8 mouse cellular contexts compared by ENCODE assay signal in the genomic region with DNA sequence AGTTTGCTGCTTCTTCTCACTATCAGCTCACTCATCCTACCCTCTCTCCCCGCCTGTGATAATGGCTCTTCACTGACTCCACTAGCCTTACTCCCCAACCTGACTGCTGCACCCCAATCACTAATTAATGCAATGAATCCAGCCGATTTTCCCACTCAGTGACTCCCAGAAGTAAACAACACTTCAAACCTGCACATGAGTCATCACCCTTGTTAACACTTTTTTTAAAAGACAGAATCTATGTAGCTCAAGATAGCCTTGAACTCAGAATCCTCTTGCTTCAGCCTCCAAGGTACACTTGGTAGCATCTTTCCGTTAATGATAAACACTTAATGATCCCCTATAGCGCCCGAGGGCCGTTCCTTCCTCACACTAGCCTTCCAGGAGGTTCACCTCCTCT. TPM values are rescaled to one million over a fixed set of nuclear protein-coding genes. Genes with fewer than 3 reads are reported as not detected.
DNase-seq lines count a peak whose midpoint lies in the region; ATAC-seq and TF ChIP-seq lines count a peak whose summit lies in the region.

No protein-coding gene starts in this region.

- H3K79me2 ChIP-seq in C2C12 (ENCODE audit: control insufficient read depth, insufficient read depth): no peaks in the 10 kb centered on the region

- H3K27ac ChIP-seq in cerebellum, adult 2 months (ENCODE audit: insufficient read depth, low read length): peak overlapping the region; percentile 69
- H3K27ac ChIP-seq in forebrain, embryonic 14.5 days (ENCODE audit: low read depth, low read length): peak overlapping the region; percentile 70; the same call in 1 of the 2 replicates
- H3K27ac ChIP-seq in liver, postnatal 0 days (ENCODE audit: low read depth): no peak overlapping the region

- H3K4me2 ChIP-seq in forebrain, embryonic 14.5 days (ENCODE audit: low read length): peak overlapping the region; percentile 81
- H3K4me2 ChIP-seq in liver, postnatal 0 days (ENCODE audit: low read depth, low read length): peak overlapping the region; percentile 99

- H3K79me3 ChIP-seq in C2C12 (ENCODE audit: low read depth): no peaks in the 10 kb centered on the region

- no peaks in the 10 kb centered on the region for H3K27me3 ChIP-seq in cerebellum, adult 2 months (ENCODE audit: control insufficient read depth, insufficient read depth, low read length)
- H3K27me3 ChIP-seq in C2C12 (ENCODE audit: control insufficient read depth, insufficient read depth, insufficient read length): peaks cover 15% of the 10 kb centered on the region
- peaks cover 13% of the 10 kb centered on the region for H3K27me3 ChIP-seq in forebrain, embryonic 14.5 days (replicated peaks; ENCODE audit: control insufficient read depth, insufficient read depth, low read length)
- H3K27me3 ChIP-seq in liver, postnatal 0 days (ENCODE audit: insufficient read depth, low read length): peaks cover 36% of the 10 kb centered on the region

- no peaks in the 10 kb centered on the region for H3K9me3 ChIP-seq in forebrain, embryonic 14.5 days (replicated peaks; ENCODE audit: control insufficient read depth, low read length)
- no peaks in the 10 kb centered on the region for H3K9me3 ChIP-seq in liver, postnatal 0 days (ENCODE audit: low read length)

- ATAC-seq in forebrain, embryonic 14.5 days: no peak
- no peak for ATAC-seq in liver, postnatal 0 days

- H3K36me3 ChIP-seq in C2C12 (ENCODE audit: control insufficient read depth, insufficient read depth): no peaks in the 10 kb centered on the region
- peaks cover 4% of the 10 kb centered on the region; the same call in 1 of the 2 replicates for H3K36me3 ChIP-seq in forebrain, embryonic 14.5 days (ENCODE audit: control insufficient read depth, insufficient read depth, low read length)
- no peaks in the 10 kb centered on the region for H3K36me3 ChIP-seq in liver, postnatal 0 days (replicated peaks; ENCODE audit: insufficient read depth, low read length)

- H3K9ac ChIP-seq in forebrain, embryonic 14.5 days (ENCODE audit: low read length): peak overlapping the region; percentile 78
- peak overlapping the region; percentile 75 for H3K9ac ChIP-seq in liver, postnatal 0 days (replicated peaks)

- DNase-seq in cerebellum, adult 2 months: peak in 1 of 2 experiments; percentile 23
- DNase-seq in cerebellum, adult 11 months: no peak
- no peak for DNase-seq in forebrain, embryonic 14.5 days (ENCODE audit: low spot score)
- DNase-seq in liver, postnatal 0 days: no peak
- DNase-seq in frontal cortex, postnatal 25 days (ENCODE audit: low spot score in 2 of 2): no peak
- DNase-seq in adrenal gland, adult (ENCODE audit: inconsistent age in 2 of 2, low spot score in 1 of 2): no peak
- no peak for DNase-seq in thymus, postnatal 4 days

- TF ChIP-seq POLR2A in cerebellum, adult 2 months (IDR thresholded peaks at IDR 0.05; ENCODE audit: borderline replicate concordance, insufficient read depth, low read length): no peak

- H3K4me1 ChIP-seq in cerebellum, adult 2 months (ENCODE audit: control insufficient read depth, insufficient read depth, low read length): peaks cover 15% of the 10 kb centered on the region
- H3K4me1 ChIP-seq in forebrain, embryonic 14.5 days (ENCODE audit: control insufficient read depth, insufficient read depth, low read length): peaks cover 5% of the 10 kb centered on the region
- peaks cover 6% of the 10 kb centered on the region for H3K4me1 ChIP-seq in liver, postnatal 0 days (ENCODE audit: insufficient read depth)

- 3% methylated on average over 6 of the region's 6 CpGs for WGBS in cerebellum, adult 2 months
- 4% methylated on average over 6 of the region's 6 CpGs for WGBS in forebrain, embryonic 14.5 days
- 5% methylated on average over 6 of the region's 6 CpGs for WGBS in liver, postnatal 0 days (ENCODE audit: insufficient replicate concordance)

- H3K4me3 ChIP-seq in cerebellum, adult 2 months (replicated peaks; ENCODE audit: insufficient read depth, low read depth, low read length): peak overlapping the region; percentile 94
- peak overlapping the region; percentile 58 for H3K4me3 ChIP-seq in C2C12 (ENCODE audit: insufficient read depth, poor library complexity, severe bottlenecking)
- H3K4me3 ChIP-seq in forebrain, embryonic 14.5 days (ENCODE audit: low read depth, low read length): peak overlapping the region; percentile 66
- peak overlapping the region; percentile 66 for H3K4me3 ChIP-seq in liver, postnatal 0 days (ENCODE audit: low read depth, low read length)

- no peak for TF ChIP-seq CTCF in cerebellum, adult 2 months (IDR thresholded peaks at IDR 0.05; ENCODE audit: borderline replicate concordance, insufficient read depth, low read depth, low read length)
- TF ChIP-seq CTCF in C2C12 (IDR thresholded peaks at IDR 0.05; ENCODE audit: control insufficient read depth, insufficient read depth, insufficient read length): no peak
- no peak for TF ChIP-seq CTCF in liver, postnatal 0 days (IDR thresholded peaks at IDR 0.05; ENCODE audit: low read depth)

- no peak for TF ChIP-seq EP300 in liver, postnatal 0 days (IDR thresholded peaks at IDR 0.05; ENCODE audit: low read depth)

- peak overlapping the region; percentile 59 for H3ac ChIP-seq in C2C12 (ENCODE audit: control insufficient read depth, insufficient read length, low read depth)

TF ChIP-seq in C2C12, 6 proteins besides CTCF, POLR2A, EP300 and RAD21:
- TF ChIP-seq USF1 (IDR thresholded peaks at IDR 0.05; ENCODE audit: low read depth) (no peak), MYOG (IDR thresholded peaks at IDR 0.05; ENCODE audit: control insufficient read depth, extremely low read depth, insufficient read length) (no peak), CEBPB (IDR thresholded peaks at IDR 0.05; ENCODE audit: low read depth) (no peak), MAX (IDR thresholded peaks at IDR 0.05) (no peak), MYOD1 (IDR thresholded peaks at IDR 0.05; ENCODE audit: control insufficient read depth, insufficient read length, low read depth) (no peak), FOSL1 (IDR thresholded peaks at IDR 0.05; ENCODE audit: insufficient read depth, low read length, poor library complexity, severe bottlenecking) (no peak)

RNA-seq across cellular contexts. Expression of a gene that starts 0.8 kb away (rescaled TPM):
- 160 and 183 TPM in 2 replicates for polyA plus RNA-seq in cerebellum, adult 2 months (2012; rRNA removed)
- polyA plus RNA-seq in C2C12 (2012; fragmentation: generic; extraction: Trizol): 5.8 TPM
- 10.1 and 11.6 TPM in 2 replicates for polyA plus RNA-seq in forebrain, embryonic 14.5 days (2014; fragmentation: Nextera tagmentation; extraction: Ambion mirVana)
- polyA plus RNA-seq in liver, postnatal 0 days (2015; fragmentation: Nextera tagmentation; extraction: Ambion mirVana): 2.3 and 3.5 TPM in 2 replicates

RNA-seq across cellular contexts. Expression of a gene that starts 3.1 kb away (rescaled TPM):
- 504 and 518 TPM in 2 replicates for polyA plus RNA-seq in cerebellum, adult 2 months (2012; rRNA removed)
- 0.23 TPM for polyA plus RNA-seq in C2C12 (2012; fragmentation: generic; extraction: Trizol)
- 19.8 and 24.7 TPM in 2 replicates for polyA plus RNA-seq in forebrain, embryonic 14.5 days (2014; fragmentation: Nextera tagmentation; extraction: Ambion mirVana)
- 0.54 and 0.68 TPM in 2 replicates for polyA plus RNA-seq in liver, postnatal 0 days (2015; fragmentation: Nextera tagmentation; extraction: Ambion mirVana)

RNA-seq across cellular contexts. Expression of a gene that starts 32.6 kb away (rescaled TPM):
- 0.62 and 0.81 TPM in 2 replicates for polyA plus RNA-seq in cerebellum, adult 2 months (2012; rRNA removed)
- polyA plus RNA-seq in C2C12 (2012; fragmentation: generic; extraction: Trizol): not detected
- 0.05 TPM in 1 of 2 replicates, not detected in the other for polyA plus RNA-seq in forebrain, embryonic 14.5 days (2014; fragmentation: Nextera tagmentation; extraction: Ambion mirVana)
- polyA plus RNA-seq in liver, postnatal 0 days (2015; fragmentation: Nextera tagmentation; extraction: Ambion mirVana): not detected in 2 replicates

RNA-seq across cellular contexts. Expression of a gene that starts 59.2 kb away (rescaled TPM):
- polyA plus RNA-seq in cerebellum, adult 2 months (2012; rRNA removed): 96.5 and 99.1 TPM in 2 replicates
- polyA plus RNA-seq in C2C12 (2012; fragmentation: generic; extraction: Trizol): 214 TPM
- 174 and 205 TPM in 2 replicates for polyA plus RNA-seq in forebrain, embryonic 14.5 days (2014; fragmentation: Nextera tagmentation; extraction: Ambion mirVana)
- 231 and 233 TPM in 2 replicates for polyA plus RNA-seq in liver, postnatal 0 days (2015; fragmentation: Nextera tagmentation; extraction: Ambion mirVana)

RNA-seq across cellular contexts. Expression of a gene that starts 59.2 kb away (rescaled TPM):
- polyA plus RNA-seq in cerebellum, adult 2 months (2012; rRNA removed): 7.1 and 7.4 TPM in 2 replicates
- 0.92 TPM for polyA plus RNA-seq in C2C12 (2012; fragmentation: generic; extraction: Trizol)
- 2.0 and 3.2 TPM in 2 replicates for polyA plus RNA-seq in forebrain, embryonic 14.5 days (2014; fragmentation: Nextera tagmentation; extraction: Ambion mirVana)
- polyA plus RNA-seq in liver, postnatal 0 days (2015; fragmentation: Nextera tagmentation; extraction: Ambion mirVana): 1.5 TPM in 2 replicates

Comparison
In these comparisons a context has a peak if more than half of its experiments do, and no peak if none do; other contexts are left out.
1. RNA of a gene that starts 0.8 kb away (polyA plus RNA-seq): 160 to 183 TPM in cerebellum, adult 2 months; 10.1 to 11.6 TPM in forebrain, embryonic 14.5 days, 5.8 TPM in C2C12 (single experiment) and 2.3 to 3.5 TPM in liver, postnatal 0 days; every median in the first group is over 10 times any median in the second.
2. RNA of a gene that starts 3.1 kb away (polyA plus RNA-seq): 504 to 518 TPM in cerebellum, adult 2 months; 19.8 to 24.7 TPM in forebrain, embryonic 14.5 days, 0.54 to 0.68 TPM in liver, postnatal 0 days and 0.23 TPM in C2C12 (single experiment); every median in the first group is over 10 times any median in the second.
3. Peak in every context shown above with its lines, with median percentiles within 50 percentile points of each other: H3K4me3 ChIP-seq.